Mouse (Mus musculus) skeletal muscle tissue, adult 2 months (tissue): ENCODE data around the gene Slc25a43.

ENCODE experiments used
- DNase-seq: peaks from one replicate; pipeline ENCODE4 v3.0.0-alpha.2; 2012; ENCODE audit warnings: low read depth, low spot score

The Slc25a43 gene

DNA sequence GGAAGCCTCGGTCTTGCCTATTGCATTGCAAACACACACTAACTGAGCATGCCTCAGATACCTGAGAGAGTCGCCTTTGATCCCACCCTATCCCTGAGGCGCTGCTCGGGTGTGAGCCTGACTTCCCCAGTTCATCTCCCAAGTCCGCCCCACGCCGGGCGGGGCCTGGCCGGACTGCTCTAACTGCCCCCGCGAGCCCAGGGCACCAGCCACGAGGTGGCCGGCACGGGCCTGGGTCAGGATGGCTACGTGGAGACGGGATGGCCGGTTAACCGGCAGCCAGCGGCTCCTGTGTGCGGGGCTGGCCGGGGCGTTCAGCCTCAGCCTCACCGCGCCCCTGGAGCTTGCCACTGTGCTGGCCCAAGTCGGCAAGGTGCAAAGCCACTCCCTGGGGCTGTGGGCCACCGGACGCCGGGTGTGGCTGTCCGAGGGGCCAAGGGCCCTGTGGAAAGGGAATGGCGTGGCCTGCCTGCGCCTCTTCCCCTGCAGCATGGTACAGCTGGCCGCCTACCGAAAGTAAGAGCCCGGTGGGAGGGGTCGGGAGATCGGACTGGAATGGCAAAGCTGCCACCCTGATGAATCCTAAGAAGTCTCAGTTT is at the start of gene Slc25a43:
Gene Slc25a43, plus strand, starts transcription at position 157 of the 599 bp plus-strand sequence.
- no peak for DNase-seq

DNA sequence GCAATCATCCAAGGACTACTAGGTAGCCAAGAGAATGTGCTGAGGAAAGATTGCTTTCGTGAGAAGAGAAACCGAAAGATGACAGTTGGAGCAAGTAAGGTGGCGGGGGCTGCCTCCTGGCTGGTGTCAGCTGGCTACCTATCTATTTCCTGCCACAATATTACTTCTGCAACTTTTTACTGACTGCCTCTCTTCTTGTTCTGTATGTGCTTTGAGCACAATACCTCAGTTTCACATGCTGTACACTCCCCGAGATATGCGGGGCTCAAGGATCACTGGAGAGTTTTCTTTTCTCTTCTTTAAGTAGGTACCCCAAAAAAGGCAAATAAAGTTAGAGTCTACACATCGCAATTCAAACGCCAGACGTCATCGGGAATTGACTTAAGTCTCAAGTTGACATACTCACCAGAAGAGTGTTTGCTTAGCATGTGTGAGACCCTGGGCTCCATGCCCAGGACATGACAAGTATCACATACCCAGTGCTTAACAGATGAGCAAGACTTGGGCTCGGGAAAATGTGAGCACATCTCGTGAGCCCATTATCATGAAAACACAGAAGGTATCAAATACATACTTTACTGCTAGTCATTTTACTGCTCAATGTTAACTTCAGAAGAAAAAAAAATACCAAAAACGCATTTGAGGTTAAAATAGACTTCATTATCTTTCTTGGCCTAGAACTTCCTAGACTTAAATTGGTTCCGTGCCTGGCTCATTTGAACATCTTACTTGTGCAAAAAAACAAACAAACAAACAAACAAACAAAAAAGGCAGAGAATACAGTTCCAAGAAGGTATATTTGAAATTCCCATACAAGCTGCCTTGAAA is 3.1 kb upstream of the Slc25a43 start:
- no peak for DNase-seq

GRCm38 (mm10) chrX:36741278-36741677 is 2.2 kb upstream of the Slc25a43 start:
- DNase-seq, result no peak

DNA sequence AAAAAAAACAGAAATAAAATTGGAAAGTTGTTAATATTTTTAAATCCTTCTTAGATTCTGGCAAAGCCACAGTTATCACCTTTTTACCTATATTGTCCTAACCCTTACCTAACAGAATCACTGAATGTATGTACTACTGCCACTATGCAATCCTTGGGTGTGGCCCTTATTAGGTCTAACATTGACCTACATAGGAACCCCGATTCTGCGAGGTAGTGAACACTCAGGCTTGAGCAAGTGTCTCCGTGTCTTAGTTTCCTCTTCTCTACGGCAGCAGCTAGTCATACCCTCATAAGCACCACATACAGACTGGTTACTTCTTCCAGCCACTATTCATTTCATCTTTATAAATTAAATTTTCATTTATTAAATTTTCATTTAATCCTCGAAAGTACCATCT is 715 bp upstream of the Slc25a43 start:
- DNase-seq, result no peak

DNA sequence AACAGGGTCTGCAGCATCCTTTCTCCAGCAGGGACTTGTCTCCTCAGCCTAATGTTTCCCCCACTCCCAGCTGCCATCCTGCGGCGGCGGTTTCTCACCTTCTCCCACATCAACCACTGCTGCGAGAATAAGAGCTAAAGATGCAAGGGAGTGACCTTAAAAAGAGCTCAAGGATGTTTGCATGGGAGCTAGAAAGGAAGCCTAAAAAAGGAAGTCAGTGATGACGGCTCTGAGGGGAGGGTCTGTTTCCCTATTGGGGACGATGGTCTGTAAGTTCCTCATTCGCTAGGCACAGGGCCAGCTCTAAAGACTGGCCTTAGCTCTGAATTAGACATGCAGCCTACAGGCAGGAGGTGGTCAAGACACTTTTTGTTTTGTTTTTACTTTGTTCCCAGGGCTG is 1.3 kb downstream of the Slc25a43 start:
- DNase-seq, result peak; percentile 39

- DNase-seq, result no peak
These were observed 1.9 kb downstream of the Slc25a43 start for GRCm38 (mm10) chrX:36745333-36745732.

DNA sequence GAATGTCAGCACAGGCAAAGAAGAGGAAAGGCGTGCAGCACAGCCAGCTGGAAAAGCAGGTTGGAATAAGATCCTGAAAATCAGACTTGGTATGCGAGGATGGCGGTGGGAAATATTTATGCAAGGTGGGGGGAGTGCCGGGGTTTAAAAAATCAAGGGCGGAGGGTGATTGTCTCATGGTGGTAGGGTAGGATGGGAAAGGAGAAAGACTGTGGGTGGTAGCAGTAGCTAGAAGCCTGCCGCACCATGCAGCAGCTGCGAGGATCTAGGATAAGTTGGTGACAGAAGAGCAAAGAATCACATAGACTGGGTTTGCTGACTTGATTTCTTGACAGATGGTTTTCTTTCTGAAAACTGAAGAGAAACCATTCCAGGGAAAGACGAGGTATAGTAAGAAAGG is 3.3 kb downstream of the Slc25a43 start:
- DNase-seq, result no peak

- DNase-seq, result no peak
These were observed 5.1 kb downstream of the Slc25a43 start for GRCm38 (mm10) chrX:36748573-36748972.

DNA sequence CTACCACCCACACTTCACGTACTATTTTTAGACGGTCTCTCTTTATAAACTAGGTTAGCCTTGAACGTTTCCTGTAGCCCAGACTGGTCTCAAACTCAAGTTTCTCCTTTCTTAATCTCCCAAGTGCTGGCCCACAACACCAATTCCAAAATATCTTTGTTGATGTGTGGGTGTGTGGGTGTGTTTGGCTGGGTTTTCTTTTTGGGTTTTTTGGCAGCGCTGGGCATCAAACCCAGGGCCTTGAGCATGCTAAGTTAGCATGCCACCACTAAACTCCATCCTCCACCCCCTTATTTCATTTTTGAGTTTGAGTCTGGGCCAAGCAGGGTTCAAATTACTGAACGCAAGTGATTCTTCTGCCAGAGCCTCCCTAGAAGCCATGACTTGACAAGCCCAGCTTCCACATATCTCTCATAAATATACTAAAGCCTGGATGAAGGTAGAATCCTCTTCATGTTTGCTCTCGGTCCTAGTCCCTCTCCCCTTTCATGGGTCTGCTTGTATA is 5.9 kb downstream of the Slc25a43 start:
- DNase-seq, result no peak

GRCm38 (mm10) chrX:36750591-36750990 is 7.1 kb downstream of the Slc25a43 start:
- DNase-seq, result no peak

DNA sequence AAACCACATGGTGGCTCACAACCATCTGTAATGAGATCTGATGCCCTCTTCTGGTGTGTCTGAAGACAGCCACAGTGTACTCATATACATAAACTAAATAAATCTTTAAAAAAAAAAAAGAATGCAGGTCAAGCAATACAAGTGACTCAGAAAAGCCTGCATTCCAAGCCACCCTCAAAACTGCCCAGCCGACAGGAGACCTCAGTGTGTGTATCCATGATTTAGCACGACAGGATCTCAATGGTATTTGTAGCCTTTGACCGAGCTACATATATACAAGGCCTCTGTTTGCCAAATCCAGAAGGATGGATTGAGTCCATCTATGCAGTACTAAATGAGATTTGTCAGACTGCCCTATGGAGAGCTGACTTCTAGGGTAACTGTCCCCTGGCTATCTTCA is 9.1 kb downstream of the Slc25a43 start:
- no peak for DNase-seq

DNA sequence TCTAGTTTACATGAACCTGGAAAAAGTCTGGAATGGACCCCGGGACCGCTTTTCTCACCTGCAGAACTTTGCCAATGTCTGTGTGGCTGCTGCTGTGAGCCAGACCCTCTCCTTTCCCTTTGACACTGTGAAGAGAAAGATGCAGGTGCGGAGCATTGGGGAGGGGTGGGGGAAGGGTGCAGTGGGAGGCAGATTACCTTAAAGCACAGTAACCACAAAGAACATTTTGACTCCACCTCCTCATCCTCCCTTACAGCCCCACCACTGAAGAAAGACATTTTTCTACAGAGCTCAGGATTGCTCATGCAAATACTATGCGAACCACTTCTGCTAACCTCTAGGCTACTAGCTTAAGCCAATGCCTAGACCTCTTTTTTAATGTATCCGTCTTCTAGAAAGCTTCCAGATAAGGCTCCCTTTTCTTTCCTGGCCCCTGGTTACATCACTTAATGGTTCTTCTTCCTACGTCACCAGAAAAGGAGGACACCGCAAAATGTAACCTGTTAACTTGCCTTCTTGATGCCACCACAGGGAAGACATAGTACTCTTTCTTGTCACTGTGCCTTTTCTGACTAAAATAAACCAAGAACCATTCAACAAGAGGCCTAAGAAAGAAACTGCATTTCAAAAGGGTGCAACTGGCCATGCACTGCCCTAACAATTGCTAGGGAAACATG is 14.5 kb downstream of the Slc25a43 start:
- DNase-seq, result no peak

DNA sequence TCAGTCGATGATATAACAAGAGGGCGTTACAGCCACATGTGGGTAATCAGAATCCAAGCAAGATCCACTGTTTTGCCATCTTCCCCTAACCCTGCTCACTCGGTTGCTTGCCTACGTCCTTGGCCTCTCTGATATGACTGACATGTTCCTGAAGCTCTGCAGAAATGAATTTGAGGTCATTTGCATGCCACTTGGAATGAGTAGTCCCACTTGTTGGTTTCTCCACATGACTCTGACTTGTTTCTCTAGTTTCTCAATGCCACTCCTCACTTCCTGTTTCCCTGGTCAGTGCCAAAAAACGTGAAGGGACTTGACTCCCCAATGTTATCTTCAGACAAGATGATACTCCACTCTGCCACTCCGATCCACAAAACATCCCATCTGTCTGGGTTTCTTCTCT is 15.1 kb downstream of the Slc25a43 start:
- DNase-seq, result no peak

- peak; percentile 34 for DNase-seq
These were observed 17.6 kb downstream of the Slc25a43 start for GRCm38 (mm10) chrX:36760946-36761635.

DNA sequence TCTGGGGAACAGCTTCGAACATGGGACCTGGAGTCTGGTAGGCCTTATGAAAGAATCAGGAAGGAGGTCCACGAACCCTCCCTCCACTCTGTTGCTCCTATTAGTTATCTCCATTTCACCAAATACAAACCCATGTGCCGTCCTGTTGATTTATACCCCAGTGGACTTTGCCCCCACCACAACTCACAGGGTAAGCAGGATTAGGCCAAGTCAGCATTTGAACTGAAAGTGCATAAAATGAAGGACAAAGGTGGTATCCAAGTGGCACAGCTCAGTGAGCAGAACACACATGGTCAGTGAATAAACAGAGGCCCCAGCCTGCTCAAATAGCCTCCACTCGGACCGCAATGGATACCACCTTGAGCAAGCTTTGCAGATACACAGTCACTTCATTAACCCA is 18.8 kb downstream of the Slc25a43 start:
- no peak for DNase-seq

GRCm38 (mm10) chrX:36762894-36763293 is 19.4 kb downstream of the Slc25a43 start:
- no peak for DNase-seq

GRCm38 (mm10) chrX:36763298-36763933 is 20.0 kb downstream of the Slc25a43 start:
- DNase-seq, result no peak

- no peak for DNase-seq
These were observed 20.5 kb downstream of the Slc25a43 start for GRCm38 (mm10) chrX:36763934-36764317.

DNA sequence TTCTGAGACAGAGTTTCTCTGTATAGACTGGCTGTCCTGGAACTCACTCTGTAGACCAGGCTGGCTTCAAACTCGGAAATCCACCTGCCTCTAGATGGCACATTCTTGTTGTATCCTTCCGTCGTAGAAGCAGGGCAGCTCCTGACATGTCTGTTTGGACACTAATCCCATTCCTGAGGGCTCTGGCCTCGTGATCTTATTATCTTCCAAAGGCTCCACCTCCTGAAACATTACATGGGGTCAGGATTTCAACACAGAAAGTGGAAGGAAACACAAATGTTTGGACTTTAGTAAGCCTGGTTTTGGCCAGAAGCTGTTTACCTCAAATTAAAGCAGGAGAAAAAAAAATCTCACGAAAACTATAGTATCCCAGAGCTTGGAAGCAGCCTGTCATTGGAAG is 23.9 kb downstream of the Slc25a43 start:
- DNase-seq, result no peak

GRCm38 (mm10) chrX:36772591-36772990 is 29.1 kb downstream of the Slc25a43 start:
- DNase-seq, result no peak

DNA sequence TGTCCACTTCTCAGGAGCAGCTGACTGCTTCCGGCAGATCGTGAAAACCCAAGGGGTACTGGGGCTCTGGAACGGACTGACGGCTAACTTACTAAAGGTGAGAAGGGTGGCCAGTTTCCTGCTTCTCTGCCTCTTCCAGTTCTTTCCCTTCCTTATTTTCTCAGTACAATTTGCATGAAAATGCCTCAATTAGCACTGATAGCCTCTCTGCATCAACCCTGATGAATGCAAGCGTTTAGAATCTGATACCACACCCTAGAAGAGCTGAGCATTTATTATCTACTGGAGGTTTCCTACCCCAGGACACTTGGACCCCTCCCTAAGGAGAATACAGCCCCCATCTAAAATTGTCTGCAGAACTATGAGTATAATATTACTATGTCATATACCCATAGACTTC is 32.1 kb downstream of the Slc25a43 start:
- no peak for DNase-seq
